Mouse (Mus musculus) kidney, embryonic 16.5 days (tissue): ENCODE data around the gene Suv39h2. TPM values are rescaled to one million over a fixed set of nuclear protein-coding genes. Genes with fewer than 3 reads are reported as not detected.

ENCODE experiments used
- ATAC-seq: fragments of 200-750 bp; cut with Nextera tagmentation; 2 replicates; pipeline ENCODE4 v1.8.0; 2017; ENCODE audit warnings: moderate TSS enrichment; ENCODE audit not compliant: low FRiP score, low TSS enrichment
- H3K27ac ChIP-seq: fragments of 300-500 bp; sonication (generic); 2 replicates; pipeline ENCODE4 v1.5.1; 2014; ENCODE audit warnings: low read length
- H3K27me3 ChIP-seq: fragments of 300-500 bp; sonication (generic); 2 replicates; pipeline ENCODE4 v1.6.1; 2014; ENCODE audit warnings: low read length, control low read depth, mixed read lengths; ENCODE audit not compliant: insufficient read depth
- H3K36me3 ChIP-seq: fragments of 300-500 bp; sonication (generic); 2 replicates; pipeline ENCODE4 v1.6.1; 2014; ENCODE audit warnings: low read length, control low read depth, mixed read lengths; ENCODE audit not compliant: insufficient read depth
- H3K4me1 ChIP-seq: fragments of 300-500 bp; sonication (generic); 2 replicates; pipeline ENCODE4 v1.6.1; 2014; ENCODE audit warnings: low read length, control low read depth, mixed read lengths; ENCODE audit not compliant: insufficient read depth
- H3K4me2 ChIP-seq: fragments of 300-500 bp; sonication (generic); replicated peaks from 2 replicates; pipeline ENCODE4 v1.6.1; 2014; ENCODE audit warnings: low read depth, low read length
- H3K4me3 ChIP-seq: fragments of 300-500 bp; sonication (generic); 2 replicates; pipeline ENCODE4 v1.5.1; 2014; ENCODE audit warnings: mild to moderate bottlenecking, low read length
- H3K9ac ChIP-seq: fragments of 300-500 bp; sonication (generic); replicated peaks from 2 replicates; pipeline ENCODE4 v1.6.1; 2014; ENCODE audit warnings: low read length
- H3K9me3 ChIP-seq: fragments of 300-500 bp; sonication (generic); 2 replicates; pipeline ENCODE4 v1.6.1; 2016; ENCODE audit warnings: low read length, control low read depth
- WGBS: fragments of 180-500 bp; shearing (Covaris S2); extraction: QIAGEN DNeasy Blood & Tissue Kit; methylation state at CpG from one replicate; pipeline ENCODE4 v1.1.7; 2014; 5-methylcytosine and 5-hydroxymethylcytosine counted together
- polyA plus RNA-seq: library from polyadenylated mRNA; unstranded; fragments of >200 nt; fragmentation: Nextera tagmentation; extraction: Ambion mirVana; gene quantifications from 2 replicates; pipeline ENCODE4 v1.2.1, GENCODE M21; 2015

Suv39h2 gene
- polyA plus RNA-seq: 14.2 and 14.5 TPM in 2 replicates

DNA sequence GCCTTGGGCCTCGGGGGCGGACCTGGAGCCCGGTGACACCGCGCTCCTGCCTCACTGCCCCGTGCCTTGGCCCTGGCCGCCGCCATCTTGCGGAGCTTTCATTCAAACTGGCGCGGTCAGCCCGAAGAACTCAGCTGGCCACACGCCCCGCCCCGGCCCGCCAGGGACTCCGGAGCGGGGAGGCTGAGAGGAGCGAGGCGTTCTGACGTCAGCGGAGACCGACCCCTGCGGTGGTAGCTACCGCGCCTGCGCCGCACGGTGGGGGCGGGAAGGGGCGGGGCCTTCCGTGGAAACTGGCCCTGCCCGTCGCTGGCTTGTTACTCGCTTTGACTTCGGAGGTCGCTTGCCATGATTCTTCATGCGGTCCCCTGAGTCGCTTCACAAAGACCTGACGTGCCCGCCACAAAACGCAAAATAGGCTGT lies at the start of gene Suv39h2:
TSS of gene Suv39h2 (minus strand) at position 171 of the 423 bp plus-strand sequence.
- under 1% methylated on average over 42 of the region's 42 CpGs for WGBS
- no peaks in the 10 kb centered on the region for H3K27me3 ChIP-seq
- peaks cover 18% of the 10 kb centered on the region for H3K4me1 ChIP-seq
- H3K27ac ChIP-seq: peak within 1 kb of the TSS; percentile 90
- peak within 1 kb of the TSS; percentile 87 for H3K4me3 ChIP-seq
- ATAC-seq: peak; percentile 99
- peaks cover 4% of the 10 kb centered on the region; the same call in 1 of the 2 replicates for H3K36me3 ChIP-seq
- H3K4me2 ChIP-seq: peak within 1 kb of the TSS; percentile 60
- H3K9me3 ChIP-seq: no peaks in the 10 kb centered on the region
- H3K9ac ChIP-seq: peak within 1 kb of the TSS; percentile 86

DNA sequence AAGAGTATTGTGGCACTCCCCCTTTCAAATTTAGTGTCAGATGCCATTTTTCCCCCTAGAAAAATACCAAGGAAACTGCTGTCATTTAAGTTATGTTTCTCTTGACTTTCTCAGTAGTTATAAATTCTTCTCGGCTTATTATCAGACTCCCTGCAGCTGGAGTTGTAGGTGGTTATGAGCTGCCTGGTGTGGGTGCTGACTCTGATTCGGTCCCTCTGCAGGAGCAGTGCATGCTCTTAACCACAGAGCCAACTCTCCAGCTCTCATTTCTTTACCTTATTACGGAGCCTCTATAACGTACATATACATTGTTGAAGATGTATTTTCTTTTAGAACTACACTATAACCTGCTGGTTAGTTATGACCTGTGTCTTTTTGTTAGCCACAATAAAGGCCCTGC lies 47.7 kb upstream of the Suv39h2 start:
- Histone ChIP-seq H3K9ac (no peak overlapping the region), H3K27ac (no peak overlapping the region), H3K4me1 (no peaks in the 10 kb centered on the region), H3K27me3 (no peaks in the 10 kb centered on the region), H3K4me3 (no peak overlapping the region), H3K4me2 (no peak overlapping the region), H3K36me3 (no peaks in the 10 kb centered on the region), H3K9me3 (no peaks in the 10 kb centered on the region)
- ATAC-seq: no peak
- 80% methylated on average over 4 of the region's 4 CpGs for WGBS

DNA sequence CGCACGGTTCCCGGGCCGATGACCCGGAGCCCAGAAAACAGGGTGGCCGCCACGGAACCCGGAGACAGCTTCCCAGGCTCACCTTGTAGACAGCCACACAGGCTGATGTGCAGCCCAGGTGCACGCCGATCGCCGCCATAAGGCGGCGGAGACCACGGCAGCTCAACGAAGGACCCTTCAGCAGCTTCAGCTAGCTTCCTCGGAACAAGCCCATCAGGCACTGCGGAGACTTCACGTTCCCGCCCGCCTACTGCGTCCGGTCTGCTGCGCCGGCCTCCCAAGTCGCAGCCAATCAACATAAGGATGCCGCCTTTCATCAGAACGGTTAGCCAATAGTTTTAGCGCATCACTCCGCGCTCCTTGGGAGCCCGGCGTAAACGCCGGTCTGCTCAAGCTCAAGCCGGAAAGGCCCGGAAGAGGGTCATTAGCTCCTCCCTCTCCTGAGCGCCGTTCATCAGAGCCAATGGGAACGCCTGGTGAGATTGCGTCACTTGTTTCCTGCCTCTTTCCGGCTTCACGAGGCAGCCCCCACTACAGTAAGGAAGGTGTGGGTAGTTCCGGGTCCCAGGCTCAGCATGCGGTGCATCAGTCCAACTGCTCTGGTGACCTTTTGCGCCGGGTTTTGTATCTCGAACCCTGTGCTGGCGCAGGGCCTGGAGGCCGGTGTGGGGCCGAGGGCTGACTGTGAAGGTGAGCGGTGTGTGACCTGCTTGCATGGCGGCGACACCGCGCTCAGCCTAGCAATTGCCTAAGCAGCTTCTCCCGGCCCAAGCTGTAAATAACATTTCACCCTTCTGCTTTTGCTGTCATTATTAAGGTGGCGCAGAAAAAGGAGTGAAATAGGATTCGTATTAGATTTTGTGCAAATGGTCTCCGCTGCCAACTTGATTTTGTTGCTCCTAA lies 38.0 kb upstream of the Suv39h2 start, which contains the start of the genes Gm45902, Hspa14 and Cdnf:
TSS of gene Gm45902 (minus strand) at position 239 of the 903 bp plus-strand sequence.
TSS of gene Hspa14 (minus strand) at position 263 of the 903 bp plus-strand sequence.
TSS of gene Cdnf (plus strand) at position 479 of the 903 bp plus-strand sequence.
- H3K9me3 ChIP-seq: no peaks in the 10 kb centered on the region
- peaks cover 13% of the 10 kb centered on the region; the same call in 1 of the 2 replicates for H3K4me1 ChIP-seq
- WGBS: under 1% methylated on average over 60 of the region's 60 CpGs

DNA sequence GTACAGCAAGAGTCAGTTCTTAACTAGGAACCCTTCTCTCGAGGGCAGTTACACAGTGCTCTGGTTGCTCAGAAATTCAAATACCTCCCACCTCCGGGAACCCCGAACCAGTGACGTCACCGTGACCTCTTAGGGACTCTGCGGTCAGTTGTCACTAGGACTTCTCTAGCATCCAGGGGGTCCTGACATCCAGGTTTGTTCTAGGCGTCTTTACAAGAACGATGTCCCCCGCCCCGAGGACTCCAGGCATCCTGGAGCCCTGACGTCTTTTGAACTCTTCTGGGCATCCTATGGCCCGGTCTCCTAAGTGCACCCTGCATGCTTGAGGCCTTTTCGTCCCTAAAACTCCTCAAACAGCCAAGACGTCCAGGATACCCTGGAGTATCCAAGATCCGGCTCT lies 37.2 kb upstream of the Suv39h2 start:
- H3K27ac ChIP-seq: peak overlapping the region; percentile 84
- peak overlapping the region; percentile 89 for H3K9ac ChIP-seq
- peak overlapping the region; percentile 78 for H3K4me2 ChIP-seq
- no peaks in the 10 kb centered on the region for H3K9me3 ChIP-seq
- H3K27me3 ChIP-seq: no peaks in the 10 kb centered on the region
- H3K36me3 ChIP-seq: peaks cover 26% of the 10 kb centered on the region
- peak overlapping the region; percentile 86 for H3K4me3 ChIP-seq
- H3K4me1 ChIP-seq: peaks cover 13% of the 10 kb centered on the region; the same call in 1 of the 2 replicates
- ATAC-seq: no peak
- 0% methylated on average over 15 of the region's 15 CpGs for WGBS

More for the DNA sequence above, 38.0 kb upstream of the Suv39h2 start, which contains the start of the genes Gm45902, Hspa14 and Cdnf:
- Histone ChIP-seq H3K36me3 (peaks cover 23% of the 10 kb centered on the region), H3K4me3 (peak within 1 kb of the TSS; percentile 86), H3K27me3 (no peaks in the 10 kb centered on the region), H3K9ac (peak within 1 kb of the TSS; percentile 89), H3K4me2 (peak within 1 kb of the TSS; percentile 78), H3K27ac (peak within 1 kb of the TSS; percentile 84)
- ATAC-seq: peak; percentile 100

DNA sequence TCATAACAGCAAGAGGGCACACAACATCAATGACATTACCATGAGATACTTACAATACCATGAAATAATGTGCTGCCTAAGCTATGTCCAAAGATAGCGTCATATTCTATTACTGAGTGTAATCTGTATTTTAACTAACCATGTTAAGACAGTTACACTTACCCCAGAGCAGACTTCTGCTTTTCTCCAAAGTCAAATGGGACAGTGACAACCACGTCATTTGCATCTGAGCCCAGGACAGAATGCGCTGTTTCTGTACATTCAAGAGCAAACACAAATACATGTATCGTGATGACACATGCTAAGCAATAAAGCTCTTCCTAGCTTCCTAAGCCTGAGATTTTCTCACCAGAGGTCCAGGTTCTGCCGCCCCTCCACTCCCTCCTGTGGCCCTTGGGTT lies 26.1 kb upstream of the Suv39h2 start:
- H3K4me2 ChIP-seq: no peak overlapping the region
- 96% methylated on average over 5 of the region's 5 CpGs for WGBS
- no peaks in the 10 kb centered on the region for H3K9me3 ChIP-seq
- no peaks in the 10 kb centered on the region for H3K4me1 ChIP-seq
- peaks cover 44% of the 10 kb centered on the region for H3K36me3 ChIP-seq
- no peaks in the 10 kb centered on the region for H3K27me3 ChIP-seq
- ATAC-seq: no peak
- H3K9ac ChIP-seq: no peak overlapping the region
- H3K27ac ChIP-seq: no peak overlapping the region
- H3K4me3 ChIP-seq: no peak overlapping the region

DNA sequence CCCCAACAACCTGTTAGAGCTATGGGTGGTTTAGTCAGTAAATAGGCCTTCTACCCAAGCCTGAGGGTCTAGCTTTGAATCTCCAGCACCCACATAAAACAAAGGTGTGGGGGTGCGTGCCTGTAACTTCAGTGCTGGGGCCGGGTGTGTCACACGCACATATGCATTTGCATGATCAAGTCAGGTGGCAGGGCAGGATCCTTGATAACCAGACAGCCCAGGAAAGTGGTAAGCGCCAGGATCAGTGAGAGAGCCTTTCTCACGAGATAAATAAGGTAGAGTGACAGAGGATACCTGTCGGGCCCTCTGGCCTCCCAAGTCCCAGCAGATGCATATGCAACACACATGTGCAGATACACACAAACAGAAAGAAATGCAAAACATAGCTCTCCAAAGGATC lies 24.7 kb upstream of the Suv39h2 start:
- Histone ChIP-seq H3K36me3 (peaks cover 52% of the 10 kb centered on the region), H3K9ac (no peak overlapping the region), H3K27ac (no peak overlapping the region), H3K4me2 (no peak overlapping the region), H3K4me1 (no peaks in the 10 kb centered on the region), H3K27me3 (no peaks in the 10 kb centered on the region), H3K4me3 (no peak overlapping the region), H3K9me3 (no peaks in the 10 kb centered on the region)
- WGBS: 92% methylated on average over 6 of the region's 6 CpGs
- no peak for ATAC-seq

DNA sequence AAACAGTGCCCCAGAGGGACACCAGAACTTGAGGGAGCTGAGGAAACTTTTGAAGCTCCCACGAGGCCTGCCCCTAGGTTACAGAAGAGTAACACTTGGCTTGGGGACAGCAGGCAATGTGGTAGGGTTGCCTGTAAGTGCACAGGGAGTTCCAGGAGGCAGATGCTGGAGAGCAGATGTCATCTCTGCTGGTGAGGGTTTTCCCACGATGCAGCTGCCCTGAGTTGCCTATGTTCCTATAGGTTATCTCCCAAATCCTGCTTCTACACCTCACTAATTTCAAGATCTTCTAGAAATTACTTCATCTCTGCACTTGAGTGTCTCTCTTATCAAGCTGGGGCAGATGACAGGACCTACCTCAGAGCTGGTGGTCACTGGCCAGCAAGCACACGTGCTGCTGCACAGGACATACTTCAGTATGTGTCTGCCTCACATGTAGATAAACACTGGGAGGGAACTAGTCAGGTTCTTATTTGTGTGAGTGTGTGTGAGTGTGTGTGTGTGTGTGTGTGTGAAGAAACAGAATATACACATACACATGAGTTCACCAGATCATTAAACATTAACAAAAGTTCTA lies 19.1 kb upstream of the Suv39h2 start:
- Histone ChIP-seq H3K27ac (no peak overlapping the region), H3K4me1 (no peaks in the 10 kb centered on the region), H3K9ac (no peak overlapping the region), H3K9me3 (no peaks in the 10 kb centered on the region), H3K4me2 (no peak overlapping the region), H3K27me3 (no peaks in the 10 kb centered on the region), H3K4me3 (no peak overlapping the region), H3K36me3 (peaks cover 69% of the 10 kb centered on the region)
- WGBS: 83% methylated on average over 3 of the region's 3 CpGs
- ATAC-seq: no peak

DNA sequence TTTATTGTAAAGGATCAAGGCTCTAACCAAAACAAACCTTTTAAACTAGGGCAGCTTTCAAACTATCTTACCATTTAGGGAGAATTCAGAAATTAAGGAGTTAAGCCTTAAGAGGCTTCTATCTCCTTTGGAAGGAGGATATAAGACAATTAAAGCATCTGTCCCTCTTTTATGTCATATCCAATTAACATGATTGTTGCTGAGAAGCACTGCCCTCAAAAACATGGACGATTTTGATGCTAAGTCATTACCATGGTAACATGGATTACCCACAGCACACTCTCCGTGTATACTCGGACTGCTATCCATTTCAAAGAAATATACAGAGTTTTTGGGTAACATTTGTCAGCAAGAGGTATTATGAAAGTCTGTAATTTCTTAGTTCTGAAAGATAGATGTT lies 15.0 kb upstream of the Suv39h2 start:
- Histone ChIP-seq H3K27ac (no peak overlapping the region), H3K9ac (no peak overlapping the region), H3K4me1 (no peaks in the 10 kb centered on the region), H3K27me3 (no peaks in the 10 kb centered on the region), H3K36me3 (peaks cover 48% of the 10 kb centered on the region), H3K9me3 (no peaks in the 10 kb centered on the region), H3K4me2 (no peak overlapping the region), H3K4me3 (no peak overlapping the region)
- whole genome bisulfite sequencing: 94% methylated on average over 3 of the region's 3 CpGs
- no peak for ATAC-seq

DNA sequence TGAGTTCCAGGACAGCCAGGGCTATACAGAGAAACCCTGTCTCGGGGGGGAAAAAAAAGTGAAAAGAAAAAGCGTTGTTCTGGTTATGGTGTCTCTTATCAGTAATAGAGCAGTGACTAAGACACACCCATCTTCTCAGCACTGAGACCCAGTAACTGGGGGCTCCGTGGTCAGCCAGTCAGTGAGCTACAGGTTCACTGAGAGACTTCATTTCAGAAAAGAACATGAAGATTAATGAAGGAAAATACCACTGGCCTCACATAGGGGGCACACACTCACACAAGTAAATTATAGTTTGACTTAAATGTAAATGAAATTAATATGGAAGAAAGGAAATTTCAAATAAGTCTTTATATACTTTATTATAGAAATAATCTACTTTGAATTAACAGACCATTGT lies 5.4 kb upstream of the Suv39h2 start:
- Histone ChIP-seq H3K4me1 (peaks cover 7% of the 10 kb centered on the region; the same call in 1 of the 2 replicates), H3K27ac (no peak overlapping the region)
- 84% methylated on average over 3 of the region's 3 CpGs for WGBS

More for the DNA sequence above, 5.4 kb upstream of the Suv39h2 start:
- Histone ChIP-seq H3K36me3 (no peaks in the 10 kb centered on the region), H3K9me3 (no peaks in the 10 kb centered on the region), H3K4me3 (no peak overlapping the region), H3K9ac (no peak overlapping the region), H3K27me3 (no peaks in the 10 kb centered on the region), H3K4me2 (no peak overlapping the region)
- no peak for ATAC-seq
